Mouse (Mus musculus) liver, adult (tissue): ENCODE results near the gene Trim32.

Source experiments
- GATA4 ChIP-seq: IDR thresholded peaks from 2 replicates; pipeline ENCODE4 v1.6.1; 2014; ENCODE audit warnings: mild to moderate bottlenecking, low read length; ENCODE audit not compliant: insufficient replicate concordance

Trim32 gene

GRCm38 (mm10) chr4:65604504-65605150 lies at the start of gene Trim32:
Trim32 (plus strand) TSS chr4:65604986.
- TF ChIP-seq GATA4, result peak; percentile 74; the same call in 1 of the 2 replicates

- no peak for TF ChIP-seq GATA4
Measured at GRCm38 (mm10) chr4:65565493-65565892, 39.3 kb upstream of the Trim32 start.

- TF ChIP-seq GATA4, result no peak
Measured at GRCm38 (mm10) chr4:65580254-65580653, 24.5 kb upstream of the Trim32 start.

GRCm38 (mm10) chr4:65586947-65587346 lies 17.8 kb upstream of the Trim32 start:
- TF ChIP-seq GATA4, result no peak

GRCm38 (mm10) chr4:65589780-65590179 lies 15.0 kb upstream of the Trim32 start:
- no peak for TF ChIP-seq GATA4

GRCm38 (mm10) chr4:65594601-65595369 lies 10.0 kb upstream of the Trim32 start:
- no peak for TF ChIP-seq GATA4

GRCm38 (mm10) chr4:65605151-65605702 lies 441 bp downstream of the Trim32 start:
- TF ChIP-seq GATA4, result no peak

- TF ChIP-seq GATA4, result peak; percentile 79; the same call in 1 of the 2 replicates
Measured at GRCm38 (mm10) chr4:65607184-65607631, 2.4 kb downstream of the Trim32 start.

GRCm38 (mm10) chr4:65608112-65608511 lies 3.3 kb downstream of the Trim32 start:
- TF ChIP-seq GATA4, result no peak

GRCm38 (mm10) chr4:65610329-65610728 lies 5.5 kb downstream of the Trim32 start:
- TF ChIP-seq GATA4, result no peak

- TF ChIP-seq GATA4, result no peak
Measured at GRCm38 (mm10) chr4:65610896-65611295, 6.1 kb downstream of the Trim32 start.

- no peak for TF ChIP-seq GATA4
Measured at GRCm38 (mm10) chr4:65613135-65613534, 8.3 kb downstream of the Trim32 start.

GRCm38 (mm10) chr4:65620125-65620524 lies 15.3 kb downstream of the Trim32 start:
- no peak for TF ChIP-seq GATA4

- no peak for TF ChIP-seq GATA4
Measured at GRCm38 (mm10) chr4:65638231-65638630, 33.4 kb downstream of the Trim32 start.

- no peak for TF ChIP-seq GATA4
Measured at GRCm38 (mm10) chr4:65642611-65643010, 37.8 kb downstream of the Trim32 start.

GRCm38 (mm10) chr4:65654723-65655122 lies 49.9 kb downstream of the Trim32 start:
- TF ChIP-seq GATA4, result no peak
